Mouse (Mus musculus) lung, postnatal 4 days (tissue): ENCODE measurements around the gene Fance.
"Not testable (repeated sequence)": the region's sequence is repeated elsewhere in the genome, so short reads cannot be mapped to it uniquely, and the experiment has no call there.

Experiments used
- DNase-seq, 2 experiments: peaks; one replicate each; pipeline ENCODE4 v3.0.0; 2021

Gene Fance

DNA sequence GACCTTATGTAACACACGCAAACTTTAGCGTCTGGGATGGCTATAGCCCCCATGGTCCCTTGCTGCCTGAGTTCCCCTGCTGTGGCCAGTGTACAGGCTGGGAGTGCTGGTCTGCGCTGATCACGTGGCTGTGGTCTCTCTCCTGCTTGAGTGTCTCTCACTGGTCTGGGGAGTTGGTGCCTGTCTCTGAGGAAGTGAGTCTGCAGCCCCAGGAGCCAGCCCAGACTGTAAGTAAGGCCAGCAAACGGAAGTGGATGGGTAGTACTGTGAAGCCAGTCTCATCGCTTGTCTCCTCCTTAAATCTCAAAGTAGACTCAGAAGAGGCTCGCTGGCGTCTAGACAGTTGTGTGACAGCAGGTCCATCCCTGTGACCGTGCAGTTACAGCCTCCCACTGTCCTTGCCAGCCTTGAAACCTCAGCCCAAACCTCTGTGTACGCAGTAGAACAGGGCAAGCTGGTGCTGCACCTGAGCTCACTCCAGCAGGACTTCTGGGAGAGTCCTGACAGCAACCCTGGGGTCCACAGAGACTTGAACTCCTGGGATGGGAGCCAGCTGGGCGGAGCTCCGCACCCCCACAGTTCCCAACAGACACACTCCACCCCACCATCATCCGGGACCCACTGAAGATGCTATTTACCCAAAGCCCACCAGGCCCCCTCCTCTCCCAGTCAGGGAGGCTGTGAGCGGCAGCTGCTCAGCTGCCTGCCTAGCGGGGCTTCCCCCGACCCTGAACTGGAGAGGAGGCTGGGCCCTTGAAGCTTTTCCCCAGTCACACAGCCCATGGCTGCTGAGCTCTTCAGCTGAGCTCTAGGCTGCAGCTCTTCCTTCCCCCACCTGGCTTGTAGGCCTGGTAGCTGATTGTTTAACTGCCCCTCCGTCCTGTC lies 18.6 kb upstream of the Fance start:
- peak; percentile 50 to 51 for DNase-seq

DNA sequence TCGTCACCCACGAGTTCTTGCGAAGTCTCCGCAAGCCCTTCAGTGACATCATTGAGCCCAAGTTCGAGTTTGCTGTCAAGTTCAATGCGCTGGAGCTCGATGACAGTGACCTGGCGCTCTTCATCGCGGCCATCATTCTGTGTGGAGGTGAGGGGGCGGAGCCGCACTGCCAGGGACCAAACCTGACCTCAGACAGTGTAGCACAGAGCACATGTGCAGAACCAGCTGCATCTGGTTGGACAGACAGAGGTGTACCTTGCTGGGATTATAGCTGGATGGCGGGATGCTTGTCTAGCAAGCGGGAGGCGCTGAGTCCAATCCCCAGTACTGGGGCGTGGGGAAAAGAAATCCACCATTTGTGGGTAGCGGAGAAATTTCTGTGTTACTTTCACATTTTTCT lies 14.4 kb upstream of the Fance start:
- no peak for DNase-seq

DNA sequence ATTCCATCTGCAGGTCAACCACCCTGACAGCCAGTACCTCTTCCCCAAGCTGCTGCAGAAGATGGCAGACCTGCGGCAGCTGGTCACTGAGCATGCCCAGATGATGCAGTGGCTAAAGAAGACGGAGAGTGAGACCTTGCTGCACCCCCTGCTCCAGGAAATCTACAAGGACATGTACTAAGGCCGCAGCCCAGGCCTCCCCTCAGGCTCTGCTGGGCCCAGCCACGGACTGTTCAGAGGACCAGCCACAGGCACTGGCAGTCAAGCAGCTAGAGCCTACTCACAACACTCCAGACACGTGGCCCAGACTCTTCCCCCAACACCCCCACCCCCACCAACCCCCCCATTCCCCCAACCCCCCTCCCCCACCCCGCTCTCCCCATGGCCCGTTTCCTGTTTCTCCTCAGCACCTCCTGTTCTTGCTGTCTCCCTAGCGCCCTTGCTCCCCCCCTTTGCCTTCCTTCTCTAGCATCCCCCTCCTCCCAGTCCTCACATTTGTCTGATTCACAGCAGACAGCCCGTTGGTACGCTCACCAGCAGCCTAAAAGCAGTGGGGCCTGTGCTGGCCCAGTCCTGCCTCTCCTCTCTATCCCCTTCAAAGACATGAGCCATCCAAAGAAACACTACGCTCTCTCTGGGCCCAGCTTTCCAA lies 13.5 kb upstream of the Fance start:
- DNase-seq: no peak

DNA sequence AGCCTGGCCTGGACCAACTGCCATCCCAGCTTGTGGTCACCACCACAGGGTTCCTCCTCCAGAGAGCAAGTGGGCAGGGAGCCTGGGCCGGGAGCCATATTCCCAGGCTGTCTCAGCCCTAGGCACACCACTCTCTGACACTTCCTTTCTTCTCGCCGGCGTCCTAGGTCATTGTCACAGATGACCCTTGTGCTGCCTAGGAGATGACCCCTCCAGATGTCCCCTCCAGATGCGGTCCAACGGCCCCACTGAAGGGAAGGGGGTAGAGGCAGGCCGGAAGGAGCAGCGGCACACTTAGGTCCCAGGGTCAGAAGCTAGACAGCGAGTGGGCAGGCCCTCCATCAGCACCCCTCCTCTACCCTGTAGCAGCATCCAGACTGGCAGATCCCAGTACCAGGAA lies 13.0 kb upstream of the Fance start:
- peak in 1 of 2 experiments; percentile 67 for DNase-seq

DNA sequence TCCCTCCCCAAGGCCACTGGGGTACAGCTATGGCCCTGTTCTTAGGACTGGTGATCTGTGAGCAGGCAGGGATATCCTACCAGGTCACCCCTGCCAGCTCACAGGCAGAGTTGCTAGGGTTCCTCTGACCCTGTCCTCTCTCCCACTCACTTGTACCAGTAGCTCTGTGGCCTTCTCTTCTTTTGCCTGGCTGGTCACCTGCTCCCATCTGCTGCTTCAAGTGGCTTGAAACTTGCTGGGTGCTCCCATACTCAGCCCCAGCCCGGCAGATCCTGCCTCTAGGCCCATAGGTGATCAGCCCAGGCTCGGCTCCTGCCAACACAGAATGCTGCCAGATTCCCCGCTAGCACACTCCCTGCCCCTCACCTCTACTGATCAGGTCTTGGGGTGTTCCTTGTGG lies 12.5 kb upstream of the Fance start:
- DNase-seq: peak in 1 of 2 experiments; percentile 54

DNA sequence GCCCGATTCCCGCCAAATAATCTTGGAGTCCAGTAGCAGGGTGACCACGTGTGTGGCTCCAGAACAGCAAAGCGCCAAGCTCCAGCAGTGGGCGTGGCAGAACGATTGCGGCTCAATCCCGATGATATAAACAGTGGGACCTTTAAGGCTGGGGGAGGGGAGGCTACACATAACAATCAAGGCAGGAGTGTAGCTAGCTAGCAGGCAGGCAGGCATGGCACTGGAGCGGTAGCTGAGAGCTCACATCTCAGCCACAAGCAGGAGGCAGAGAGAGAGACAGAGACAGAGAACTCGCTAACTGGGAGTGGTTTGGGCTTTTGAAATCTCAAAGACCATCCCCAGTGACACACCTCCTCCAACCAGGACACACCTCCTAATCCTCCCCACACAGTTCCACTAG lies 8.1 kb upstream of the Fance start:
- no peak for DNase-seq

DNA sequence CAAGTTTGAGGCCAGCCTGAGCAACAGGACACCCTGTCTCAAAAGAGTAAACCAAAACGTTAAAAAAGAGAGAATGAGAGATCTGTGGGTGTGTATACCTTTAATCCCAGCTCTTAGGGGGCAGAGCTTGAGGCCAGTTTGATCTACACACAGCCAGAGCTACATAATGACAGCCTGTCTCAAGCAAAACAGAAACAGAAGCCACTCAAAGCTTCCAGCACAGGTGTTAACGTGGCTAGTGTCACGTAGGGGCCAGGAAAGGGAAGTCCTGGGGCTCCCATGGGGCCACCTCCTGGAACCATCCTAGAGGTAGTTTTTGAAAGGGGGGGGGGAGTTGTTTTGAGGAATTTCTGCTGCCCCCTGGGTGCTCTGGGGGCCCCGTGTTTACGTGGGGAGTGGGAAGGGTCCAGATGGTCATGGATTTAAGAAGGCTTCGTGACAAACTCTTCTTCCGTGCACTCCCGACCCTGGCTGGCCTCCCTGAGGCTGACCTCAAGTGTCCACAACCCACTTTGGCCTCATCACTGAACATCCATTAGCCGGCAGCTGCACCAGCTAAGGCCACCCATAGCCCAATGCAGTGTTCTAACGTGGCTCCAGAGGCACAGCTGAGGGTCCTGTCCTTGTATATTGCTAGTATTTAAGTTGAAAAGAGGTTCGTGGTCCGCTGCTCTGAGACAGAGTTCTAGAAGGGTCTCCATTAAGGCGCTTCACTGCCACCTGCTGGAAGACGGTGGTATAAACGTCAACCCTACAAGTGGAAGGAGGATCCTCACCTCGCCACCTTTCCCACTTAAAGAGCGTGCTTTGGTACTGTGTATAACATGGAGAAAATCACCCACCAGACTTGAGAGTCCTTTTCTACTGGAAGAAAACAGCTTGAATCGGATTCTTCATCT lies 4.8 kb upstream of the Fance start:
- peak; percentile 73 to 91 for DNase-seq

DNA sequence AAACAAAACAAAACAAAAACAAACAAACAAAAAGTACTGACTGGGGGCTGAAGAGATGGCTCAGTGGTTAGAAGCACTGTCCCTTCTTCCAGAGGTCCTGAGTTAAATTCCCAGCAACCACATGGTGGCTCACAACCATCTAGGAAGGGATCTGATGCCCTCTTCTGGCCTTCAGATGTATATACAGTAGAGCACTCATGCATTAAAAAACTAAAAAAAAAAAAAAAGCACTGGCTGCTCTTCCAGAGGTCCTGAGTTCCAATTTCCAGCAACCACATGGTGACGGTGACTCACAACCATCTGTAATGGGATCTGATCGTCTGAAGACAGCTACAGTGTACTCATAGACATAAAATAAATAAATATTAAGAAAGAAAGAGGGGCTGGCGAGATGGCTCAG lies 2.5 kb upstream of the Fance start:
- DNase-seq: no peak

DNA sequence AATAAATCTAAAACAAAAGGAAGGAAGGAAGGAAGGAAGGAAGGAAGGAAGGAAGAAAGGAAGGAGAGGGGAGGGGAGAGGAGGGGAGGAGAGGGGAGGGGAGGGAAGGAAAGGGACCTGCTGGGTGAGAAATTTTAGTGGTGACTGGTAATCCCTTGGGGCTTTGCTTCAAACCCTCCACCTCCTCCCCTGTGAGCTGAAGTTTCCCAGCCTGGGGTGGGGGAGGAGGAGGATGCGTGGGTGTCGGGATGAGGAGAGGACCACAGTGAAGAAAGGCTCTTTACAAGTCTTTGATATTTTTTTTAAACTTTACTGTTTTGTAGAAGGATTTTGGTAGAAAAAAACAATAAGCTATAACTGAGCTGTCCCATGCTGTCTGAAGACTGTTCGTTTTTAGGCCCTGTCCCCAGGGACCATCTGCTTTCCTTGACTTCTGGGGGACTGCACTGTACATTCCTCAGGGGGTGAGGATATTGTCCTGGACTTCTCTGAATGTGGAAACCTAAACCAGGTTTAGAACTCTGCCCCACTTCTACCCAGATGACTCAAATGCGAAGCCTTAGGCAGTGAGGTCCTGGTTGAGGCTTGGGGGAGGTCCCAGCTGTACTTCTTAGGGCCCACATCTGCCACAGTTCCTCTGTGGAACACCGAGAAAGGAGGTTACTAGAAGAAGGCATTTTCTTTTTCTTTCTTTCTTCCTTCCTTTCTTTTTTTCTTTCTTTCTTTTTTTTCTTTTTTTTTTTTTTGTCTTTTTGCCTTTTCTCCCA lies 1.8 kb upstream of the Fance start:
- DNase-seq: no peak

DNA sequence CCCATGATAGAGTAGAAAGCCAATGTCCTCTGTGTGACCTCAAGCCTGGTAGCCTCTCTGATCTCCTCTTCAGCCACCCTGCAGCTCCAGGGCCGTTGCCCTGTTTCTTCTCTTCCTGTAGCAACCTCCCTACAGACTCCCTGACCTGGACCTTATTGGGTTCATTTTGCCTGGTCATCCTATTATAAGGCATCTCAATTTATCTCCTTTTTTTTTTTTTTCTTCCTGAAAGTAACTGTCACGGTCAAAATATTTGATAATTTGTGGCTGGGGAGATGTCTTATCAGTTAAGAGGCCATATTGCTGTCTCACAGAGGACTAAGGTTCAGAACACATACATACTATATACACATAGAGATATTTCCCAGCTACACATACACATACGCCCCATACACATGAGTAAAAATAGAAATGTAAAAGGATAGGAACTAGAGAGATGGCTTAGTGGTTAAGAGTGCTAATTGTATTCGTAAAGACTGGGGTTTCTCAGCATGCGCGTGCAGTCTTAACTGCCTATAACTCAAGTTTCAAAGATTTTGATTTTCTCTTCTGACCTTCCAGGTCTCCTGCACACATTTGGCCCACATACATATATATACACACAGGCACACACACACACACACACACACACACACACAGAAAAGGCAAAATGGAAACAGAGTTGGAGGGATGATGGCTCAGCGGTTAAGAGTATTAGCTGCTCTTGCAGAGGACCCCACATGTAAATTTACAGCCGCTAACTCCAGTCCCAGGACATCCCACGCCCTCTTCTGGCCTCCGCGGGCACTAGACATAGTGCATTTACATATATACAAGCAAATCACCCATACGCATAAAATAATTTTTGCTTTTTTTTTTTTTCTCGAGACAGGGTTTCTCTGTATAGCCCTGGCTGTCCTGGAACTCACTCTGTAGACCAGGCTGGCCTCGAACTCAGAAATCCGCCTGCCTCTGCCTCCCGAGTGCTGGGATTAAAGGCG lies 797 bp upstream of the Fance start:
- peak in 1 of 2 experiments; percentile 59 for DNase-seq

DNA sequence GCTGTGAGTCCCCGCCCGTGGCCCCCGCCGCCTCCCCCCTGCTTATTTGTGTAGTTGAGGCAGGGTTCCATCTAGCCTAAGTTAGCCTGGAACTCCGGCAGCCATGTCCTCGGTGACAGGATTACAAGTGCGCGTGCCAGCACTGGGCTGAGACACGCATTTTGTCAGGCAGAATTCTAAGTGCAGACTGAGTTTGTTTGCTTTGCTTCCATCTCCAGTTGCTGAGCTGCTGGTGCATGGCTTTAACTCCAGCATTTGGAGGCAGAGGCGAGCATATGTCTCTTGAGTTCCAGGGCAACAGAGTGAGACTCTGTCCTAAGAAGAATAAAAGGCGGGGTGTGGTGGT lies 534 bp downstream of the Fance start:
- DNase-seq: no peak

DNA sequence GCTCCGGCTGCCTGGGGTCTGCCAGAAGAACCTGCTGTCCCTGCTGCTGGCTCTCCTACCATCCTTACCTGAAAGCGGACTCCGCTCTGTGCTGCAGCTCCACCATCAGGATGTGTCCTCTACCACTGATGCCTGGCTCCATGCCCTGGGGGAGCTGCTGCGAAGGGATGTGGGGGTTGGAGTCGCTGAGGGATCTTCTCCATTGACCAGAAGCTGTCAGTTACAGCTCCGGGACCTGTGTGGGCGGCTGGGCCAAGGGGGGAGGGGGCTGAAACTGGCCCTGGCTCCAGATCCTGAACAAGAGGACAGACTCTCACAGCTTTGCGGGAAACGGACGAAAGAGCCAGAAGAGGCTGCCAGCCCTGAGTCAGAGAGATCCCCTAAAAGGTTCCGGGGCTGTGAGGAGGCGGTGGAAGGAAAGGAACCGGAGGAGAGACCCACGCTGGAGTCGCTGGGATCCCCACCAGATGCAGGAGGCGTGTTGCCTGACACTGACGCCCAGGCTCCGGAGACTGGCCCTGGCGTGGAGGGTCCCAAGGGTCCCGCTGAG lies 2.4 kb downstream of the Fance start:
- no peak for DNase-seq

DNA sequence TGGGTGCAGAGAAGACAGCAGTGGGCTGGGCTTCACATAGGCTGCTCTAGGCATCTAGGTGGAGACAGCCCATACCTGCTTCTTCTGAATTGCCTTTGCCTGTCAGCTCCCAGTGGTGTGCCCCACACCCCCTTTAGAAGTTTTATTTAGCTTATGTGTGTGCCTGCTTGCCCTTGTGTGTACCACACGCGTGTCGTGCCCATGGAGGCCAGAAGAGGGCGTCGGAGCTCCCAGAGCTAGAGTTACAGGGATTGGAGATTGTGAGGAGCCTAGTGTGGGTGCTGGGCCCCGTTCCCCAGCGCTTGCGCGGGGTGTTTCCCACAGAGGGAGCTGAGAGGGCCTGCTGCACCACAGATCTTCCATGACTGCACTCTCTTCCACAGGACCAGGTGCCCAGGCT lies 3.2 kb downstream of the Fance start:
- no peak for DNase-seq

DNA sequence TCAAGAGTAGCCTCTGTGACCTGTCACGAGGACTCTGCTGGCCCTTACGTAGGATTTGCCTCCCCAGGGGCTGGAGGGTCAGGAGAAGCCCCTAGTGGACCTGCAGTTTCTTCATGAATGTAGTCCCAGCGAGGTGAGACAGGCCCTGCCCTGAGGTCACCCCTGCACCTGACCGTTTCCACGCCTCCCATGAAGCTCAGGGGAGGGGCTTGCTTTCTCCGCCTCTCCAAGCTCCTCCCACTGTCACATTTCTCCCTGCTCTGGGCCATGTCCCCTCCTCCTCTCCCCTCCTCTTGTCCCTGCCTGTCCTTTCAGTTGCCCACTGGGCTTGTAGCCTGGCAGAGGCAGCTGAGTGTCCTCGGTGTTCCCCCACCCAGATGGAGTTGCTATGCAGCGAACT lies 3.8 kb downstream of the Fance start:
- no peak for DNase-seq

DNA sequence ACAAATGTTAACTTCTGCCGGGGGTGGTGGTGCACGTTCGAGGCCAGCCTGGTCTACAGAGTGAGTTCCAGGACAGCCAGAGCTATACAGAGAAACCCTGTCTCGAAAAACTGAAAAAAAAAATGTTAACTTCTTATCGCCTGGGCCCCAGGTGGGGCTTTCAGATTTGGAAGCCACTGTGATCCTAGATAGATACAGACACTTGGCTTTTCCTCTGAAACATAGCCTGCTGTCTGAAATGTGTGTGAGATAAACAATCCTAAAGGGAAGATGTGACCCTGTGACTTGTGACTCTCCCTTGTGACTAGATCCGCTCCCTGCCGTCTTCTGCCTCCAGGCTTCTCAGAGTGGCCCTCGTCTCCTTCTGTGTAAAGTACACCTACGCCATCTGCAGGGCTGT lies 4.4 kb downstream of the Fance start:
- DNase-seq: no peak

DNA sequence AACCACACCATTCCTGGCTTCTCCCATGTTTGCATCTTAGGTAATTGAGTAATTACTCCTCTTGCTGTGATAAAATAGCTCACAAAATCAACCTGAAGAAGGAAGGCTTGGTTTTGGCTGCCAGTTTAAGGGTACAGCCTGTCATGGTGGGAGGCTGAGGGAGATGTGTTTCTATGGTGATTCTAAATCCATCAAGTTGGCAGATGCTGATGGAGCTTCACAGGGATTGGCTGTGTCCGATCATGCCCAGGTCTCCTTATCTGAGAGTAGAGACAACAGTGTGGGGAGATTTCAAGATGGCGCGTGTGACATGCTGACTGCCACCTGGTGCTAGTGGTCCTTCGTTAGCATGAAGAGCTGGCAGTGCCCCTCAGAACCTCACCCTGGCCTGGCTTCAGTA lies 8.4 kb downstream of the Fance start:
- no peak for DNase-seq

DNA sequence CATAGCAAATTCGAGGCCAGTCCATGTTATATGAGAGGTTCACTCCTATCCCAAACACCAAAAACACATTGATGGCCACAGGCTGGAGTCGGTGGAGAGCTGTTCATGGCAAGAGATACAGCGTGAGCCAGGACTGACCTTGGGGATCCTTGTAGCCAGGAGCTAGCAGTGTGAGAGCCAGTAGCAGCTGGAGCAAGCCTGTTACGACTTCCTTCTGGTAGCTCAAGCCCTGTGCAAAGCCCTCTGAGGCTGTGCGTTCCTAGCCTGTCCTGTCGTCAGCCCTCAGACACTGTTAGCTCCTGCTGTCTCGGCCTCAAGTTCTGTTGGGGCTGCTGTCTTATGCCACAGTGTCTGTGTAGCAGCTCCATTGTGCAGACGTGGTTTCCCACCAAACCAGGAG lies 10.5 kb downstream of the Fance start:
- DNase-seq: no peak

DNA sequence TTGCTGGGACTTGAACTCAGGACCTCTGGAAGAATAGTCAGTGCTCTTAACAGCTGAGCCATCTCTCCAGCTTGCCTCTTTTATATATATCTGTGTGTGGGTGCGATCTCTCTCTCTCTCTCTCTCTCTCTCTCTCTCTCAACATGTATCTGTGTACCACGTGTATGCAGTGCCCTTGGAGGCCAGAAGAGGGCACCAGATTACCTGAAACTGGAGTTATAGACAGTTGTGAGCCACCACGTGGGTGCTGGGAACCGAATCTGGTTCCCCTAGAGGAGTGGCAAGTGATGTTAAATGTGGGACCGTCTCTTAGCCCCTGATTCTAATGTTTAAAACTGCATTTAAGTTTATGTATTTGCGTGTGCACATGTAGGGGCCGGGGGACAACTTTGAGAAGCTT lies 11.1 kb downstream of the Fance start:
- not testable (repeated sequence) for DNase-seq

DNA sequence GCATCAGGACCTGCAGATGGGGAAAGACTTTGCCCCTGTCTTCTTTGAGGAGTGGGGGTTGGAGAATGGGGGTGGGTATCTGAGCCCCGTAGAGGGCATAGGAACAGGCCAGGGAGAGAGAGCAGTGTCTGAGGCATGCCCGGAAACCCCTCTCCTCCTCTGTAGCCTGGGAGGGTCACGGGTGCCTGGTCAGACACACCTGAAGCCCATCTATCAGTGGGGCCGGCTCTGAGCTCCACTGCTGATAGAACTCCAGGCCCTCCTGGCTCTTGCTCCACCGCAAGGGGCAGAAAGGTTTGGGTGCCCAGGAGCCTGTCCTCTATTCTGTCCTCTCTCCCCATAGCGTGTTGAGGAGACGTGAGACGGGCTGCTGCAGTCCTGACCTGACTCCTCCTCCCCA lies 12.4 kb downstream of the Fance start:
- DNase-seq: no peak

DNA sequence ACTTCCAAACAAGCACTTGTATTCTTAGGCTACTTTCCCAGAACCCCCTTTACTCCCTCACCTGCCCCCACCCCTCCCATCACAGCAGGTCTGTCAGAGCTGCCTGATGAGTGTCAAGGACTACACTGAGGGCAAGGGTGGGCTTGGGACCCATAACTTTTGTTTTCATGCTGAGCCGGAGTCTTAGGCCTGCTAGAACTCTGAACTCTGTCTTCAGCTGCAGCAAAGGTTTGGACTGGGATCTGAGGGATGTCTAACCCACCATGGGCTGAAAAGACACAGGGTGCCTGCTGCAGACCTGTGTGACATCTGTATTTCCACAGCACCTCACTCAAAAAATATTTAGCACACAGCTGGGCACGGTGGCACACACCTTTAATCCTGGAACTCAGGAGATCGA lies 13.6 kb downstream of the Fance start:
- no peak for DNase-seq

DNA sequence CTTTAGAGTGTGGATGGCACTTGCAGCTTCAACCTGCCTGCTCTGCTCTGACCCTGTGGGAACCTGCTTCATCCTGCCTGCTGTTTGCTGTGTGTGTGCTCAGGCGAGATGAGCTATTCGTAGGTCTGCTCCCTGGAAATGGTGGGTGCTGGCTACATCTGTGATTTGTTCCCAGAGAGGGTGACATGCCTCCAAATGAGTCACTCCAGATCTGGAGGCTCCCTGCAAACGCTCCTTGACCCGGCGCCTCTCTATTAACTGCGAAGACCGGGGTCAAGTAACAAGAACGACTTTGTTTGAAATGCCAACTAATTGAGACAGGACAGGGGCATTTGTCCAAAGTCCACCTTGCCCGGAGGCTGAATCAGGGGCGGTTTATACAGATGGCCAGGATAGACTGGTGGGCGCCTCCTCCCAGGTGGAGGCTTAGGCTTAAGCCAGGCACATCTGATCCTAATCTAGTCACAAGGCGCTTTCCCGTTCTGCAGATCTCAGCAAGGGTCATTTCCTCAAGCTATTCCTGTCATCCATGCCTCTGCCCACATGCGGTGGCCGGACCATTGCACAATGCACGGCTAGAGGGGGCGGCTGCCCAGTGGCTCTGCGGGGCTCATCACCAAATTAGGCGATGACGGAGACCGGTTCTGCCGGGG lies 14.5 kb downstream of the Fance start:
- DNase-seq: peak in 1 of 2 experiments; percentile 26
